Mouse (Mus musculus): ENCODE data around the gene Ifitm2.

GRCm38 (mm10) chr7:140955342-140955741, 445 bp downstream of the Ifitm2 start:
- no peak for TF ChIP-seq CTCF (IDR thresholded peaks at IDR 0.05; ENCODE audit: control insufficient read depth, insufficient read depth, insufficient read length)
- no peak for TF ChIP-seq USF1 (IDR thresholded peaks at IDR 0.05; ENCODE audit: low read depth)
- TF ChIP-seq MYOD1 (IDR thresholded peaks at IDR 0.05; ENCODE audit: control insufficient read depth, insufficient read length, low read depth), result no peak
